Mouse (Mus musculus) lung, adult 2 months (tissue): ENCODE data around the gene Vgll2. TPM values are rescaled to one million over a fixed set of nuclear protein-coding genes. Genes with fewer than 3 reads are reported as not detected.

Experiments used
- DNase-seq: peaks from one replicate; pipeline ENCODE4 v3.0.0; 2022
- H3K4me1 ChIP-seq: fragments of 200-500 bp; 2 replicates; pipeline ENCODE4 v1.6.1; 2011; ENCODE audit warnings: low read length; ENCODE audit not compliant: control insufficient read depth, insufficient read depth
- H3K4me3 ChIP-seq: fragments of 200-500 bp; replicated peaks from 2 replicates; pipeline ENCODE3; 2011; ENCODE audit warnings: low read depth, mild to moderate bottlenecking, control low read depth, low read length; ENCODE audit errors: extremely low read depth
- CTCF ChIP-seq: fragments of 200-500 bp; IDR thresholded peaks from 2 replicates; pipeline ENCODE4 v1.5.1; 2011; ENCODE audit warnings: mild to moderate bottlenecking, low read length, control low read depth; ENCODE audit not compliant: insufficient read depth
- POLR2A ChIP-seq: fragments of 200-500 bp; IDR thresholded peaks from 2 replicates; pipeline ENCODE4 v1.6.1; 2011; ENCODE audit warnings: low read depth, mild to moderate bottlenecking, control low read depth, low read length, borderline replicate concordance; ENCODE audit errors: extremely low read depth
- WGBS: fragments of 180-500 bp; shearing (Covaris S2); methylation state at CpG from one replicate; pipeline ENCODE4 v1.1.7; 2018; 5-methylcytosine and 5-hydroxymethylcytosine counted together
- polyA plus RNA-seq: library from polyadenylated mRNA; depleted of rRNA; stranded (reverse); fragments of >200 nt; gene quantifications from 2 replicates; pipeline ENCODE4 v1.2.3, GENCODE M21; 2012

The Vgll2 gene
- polyA plus RNA-seq, 1 experiment, result 0.24 TPM

- WGBS, result 0% methylated on average over 1 of the region's 1 CpGs
- TF ChIP-seq CTCF, result no peak
- no peak for TF ChIP-seq POLR2A
Measured at GRCm38 (mm10) chr10:52025291-52025690, 3.0 kb downstream of the Vgll2 start.

GRCm38 (mm10) chr10:52025821-52026220 is 3.5 kb downstream of the Vgll2 start:
- H3K4me3 ChIP-seq, result no peak overlapping the region
- WGBS, result 25% methylated on average over 7 of the region's 7 CpGs
- H3K4me1 ChIP-seq, result no peaks in the 10 kb centered on the region
- TF ChIP-seq CTCF (no peak), POLR2A (no peak)
- DNase-seq, result no peak

More at GRCm38 (mm10) chr10:52025291-52025690, 3.0 kb downstream of the Vgll2 start:
- no peak for DNase-seq
- H3K4me1 ChIP-seq, result no peaks in the 10 kb centered on the region
- no peak overlapping the region for H3K4me3 ChIP-seq

- whole genome bisulfite sequencing, result 3% methylated on average over 68 of the region's 68 CpGs
- Histone ChIP-seq H3K4me3 (no peak overlapping the region), H3K4me1 (no peaks in the 10 kb centered on the region)
- DNase-seq, result no peak
- TF ChIP-seq POLR2A (no peak), CTCF (no peak)
Measured at GRCm38 (mm10) chr10:52027161-52028035, 5.1 kb downstream of the Vgll2 start.

GRCm38 (mm10) chr10:52028561-52029370 is 6.5 kb downstream of the Vgll2 start:
- Histone ChIP-seq H3K4me3 (no peak overlapping the region), H3K4me1 (no peaks in the 10 kb centered on the region)
- DNase-seq, result no peak
- 4% methylated on average over 11 of the region's 11 CpGs for WGBS
- TF ChIP-seq CTCF (no peak), POLR2A (no peak)

GRCm38 (mm10) chr10:52029421-52030080 is 7.2 kb downstream of the Vgll2 start:
- no peaks in the 10 kb centered on the region for H3K4me1 ChIP-seq
- no peak for TF ChIP-seq POLR2A
- no peak for TF ChIP-seq CTCF
- 5% methylated on average over 10 of the region's 10 CpGs for WGBS
- DNase-seq, result no peak
- no peak overlapping the region for H3K4me3 ChIP-seq

- no peak overlapping the region for H3K4me3 ChIP-seq
- no peak for DNase-seq
- H3K4me1 ChIP-seq, result no peaks in the 10 kb centered on the region
- no peak for TF ChIP-seq CTCF
- no peak for TF ChIP-seq POLR2A
Measured at GRCm38 (mm10) chr10:52033729-52034128, 11.4 kb downstream of the Vgll2 start.

GRCm38 (mm10) chr10:52039392-52039791 is 17.1 kb downstream of the Vgll2 start:
- no peaks in the 10 kb centered on the region for H3K4me1 ChIP-seq

GRCm38 (mm10) chr10:52043086-52043485 is 20.8 kb downstream of the Vgll2 start:
- DNase-seq, result no peak
- WGBS, result 76% methylated on average over 5 of the region's 5 CpGs
- H3K4me1 ChIP-seq, result no peaks in the 10 kb centered on the region
- no peak overlapping the region for H3K4me3 ChIP-seq
- TF ChIP-seq CTCF (no peak), POLR2A (no peak)

More at GRCm38 (mm10) chr10:52039392-52039791, 17.1 kb downstream of the Vgll2 start:
- WGBS, result 84% methylated on average over 1 of the region's 1 CpGs
- H3K4me3 ChIP-seq, result no peak overlapping the region
- no peak for DNase-seq
- no peak for TF ChIP-seq POLR2A

GRCm38 (mm10) chr10:52048287-52048686 is 26.0 kb downstream of the Vgll2 start:
- Histone ChIP-seq H3K4me1 (no peaks in the 10 kb centered on the region), H3K4me3 (no peak overlapping the region)
- WGBS, result 25% methylated on average over 3 of the region's 3 CpGs
- no peak for DNase-seq
- no peak for TF ChIP-seq CTCF
- TF ChIP-seq POLR2A, result no peak
